Mouse (Mus musculus) heart, embryonic 10.5 days (tissue): ENCODE measurements around the gene Cryab. TPM values are rescaled to one million over a fixed set of nuclear protein-coding genes. Genes with fewer than 3 reads are reported as not detected.

Experiments used
- DNase-seq: peaks from one replicate; pipeline ENCODE4 v3.0.0-alpha.2; 2017; ENCODE audit warnings: low spot score
- H3K27ac ChIP-seq: fragments of 300-500 bp; sonication (generic); 2 replicates; pipeline ENCODE4 v1.5.1; 2016; ENCODE audit warnings: mild to moderate bottlenecking
- H3K27me3 ChIP-seq: fragments of 300-500 bp; sonication (generic); 2 replicates; pipeline ENCODE4 v1.6.1; 2016; ENCODE audit warnings: mild to moderate bottlenecking; ENCODE audit not compliant: poor library complexity, insufficient read depth, severe bottlenecking
- H3K36me3 ChIP-seq: fragments of 300-500 bp; sonication (generic); 2 replicates; pipeline ENCODE4 v1.6.1; 2016; ENCODE audit warnings: mild to moderate bottlenecking, moderate library complexity
- H3K4me1 ChIP-seq: fragments of 300-500 bp; sonication (generic); 2 replicates; pipeline ENCODE4 v1.6.1; 2016; ENCODE audit warnings: mild to moderate bottlenecking
- H3K4me3 ChIP-seq: fragments of 300-500 bp; sonication (generic); 2 replicates; pipeline ENCODE4 v1.5.1; 2016; ENCODE audit warnings: mild to moderate bottlenecking, moderate library complexity
- H3K9me3 ChIP-seq: fragments of 300-500 bp; sonication (generic); 2 replicates; pipeline ENCODE4 v1.6.1; 2016; ENCODE audit warnings: mild to moderate bottlenecking, moderate library complexity
- WGBS: fragments of 180-500 bp; shearing (Covaris S2); methylation state at CpG from one replicate; pipeline ENCODE4 v1.1.7; 2016; 5-methylcytosine and 5-hydroxymethylcytosine counted together
- polyA plus RNA-seq: library from polyadenylated mRNA; unstranded; fragments of >200 nt; fragmentation: Nextera tagmentation; extraction: Ambion mirVana; gene quantifications from 2 replicates; pipeline ENCODE4 v1.2.1, GENCODE M21; 2016

The Cryab gene
- polyA plus RNA-seq, 1 experiment from 2014 or later, result 483 TPM

DNA sequence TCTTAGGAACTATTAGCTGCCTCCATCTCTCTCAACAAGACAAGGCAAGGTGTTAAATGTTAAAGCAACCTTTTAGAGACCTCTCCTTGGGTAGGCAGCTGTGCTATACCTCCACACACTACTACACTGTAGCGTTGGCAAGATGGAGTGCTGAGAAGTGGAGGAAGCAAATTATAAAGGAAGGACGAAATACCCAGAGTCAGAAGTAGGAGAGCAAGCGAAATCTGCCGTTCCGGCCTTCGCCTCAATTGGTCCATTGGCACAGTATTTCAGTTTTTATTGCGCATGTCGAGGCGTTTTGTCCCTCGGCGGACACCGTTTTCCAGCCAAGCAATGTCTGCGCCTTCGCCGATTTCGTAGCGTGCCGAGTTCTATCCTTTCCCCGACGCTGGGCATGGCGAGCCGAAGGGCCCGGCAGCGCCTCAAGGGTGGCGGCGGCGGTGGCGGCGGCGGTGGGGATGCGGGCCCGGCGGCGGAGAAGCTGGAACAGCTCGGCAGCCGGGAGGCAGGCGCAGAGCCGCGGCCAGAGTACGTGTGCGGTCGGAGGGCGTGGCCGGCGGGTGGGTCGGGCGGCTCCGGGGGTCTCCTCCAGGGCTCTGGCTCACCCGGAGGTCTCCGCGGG, 24.0 kb downstream of the Cryab start, which contains the start of the genes Alg9 and 1110032A03Rik:
TSS of gene Alg9 (plus strand) at position 29 of the 622 bp plus-strand sequence.
TSS of gene 1110032A03Rik (minus strand) at position 530 of the 622 bp plus-strand sequence.
- DNase-seq, result peak; percentile 86
- peaks cover 36% of the 10 kb centered on the region for H3K36me3 ChIP-seq
- H3K4me1 ChIP-seq, result peaks cover 19% of the 10 kb centered on the region
- H3K27me3 ChIP-seq, result no peaks in the 10 kb centered on the region
- peak within 1 kb of the TSS; percentile 85 for H3K4me3 ChIP-seq
- H3K9me3 ChIP-seq, result no peaks in the 10 kb centered on the region
- under 1% methylated on average over 51 of the region's 51 CpGs for WGBS
- peak within 1 kb of the TSS; percentile 97 for H3K27ac ChIP-seq

DNA sequence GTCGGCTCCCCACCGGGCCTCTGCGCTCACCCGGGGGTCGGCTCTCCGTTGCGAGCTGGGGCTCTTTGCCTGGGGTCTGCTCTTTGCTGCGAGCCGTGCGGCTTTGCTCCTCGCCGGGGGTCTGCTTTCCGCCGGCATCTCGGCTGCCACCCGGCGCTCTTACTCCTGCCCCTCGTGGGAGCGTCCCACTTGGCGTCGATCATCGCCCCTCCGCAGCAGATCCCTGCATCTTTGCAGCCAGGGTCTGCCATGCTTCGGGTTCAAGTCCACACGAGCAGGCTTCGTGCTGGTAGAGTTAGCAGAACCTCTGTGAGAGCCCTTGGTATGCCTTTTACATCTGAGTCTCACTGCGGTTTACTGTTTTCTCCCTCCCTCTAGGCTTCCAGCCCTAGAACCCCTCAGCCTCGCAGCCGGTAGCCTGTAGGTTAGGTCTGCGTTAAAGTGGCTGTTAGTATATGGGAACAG, 24.6 kb downstream of the Cryab start:
- DNase-seq, result no peak

DNA sequence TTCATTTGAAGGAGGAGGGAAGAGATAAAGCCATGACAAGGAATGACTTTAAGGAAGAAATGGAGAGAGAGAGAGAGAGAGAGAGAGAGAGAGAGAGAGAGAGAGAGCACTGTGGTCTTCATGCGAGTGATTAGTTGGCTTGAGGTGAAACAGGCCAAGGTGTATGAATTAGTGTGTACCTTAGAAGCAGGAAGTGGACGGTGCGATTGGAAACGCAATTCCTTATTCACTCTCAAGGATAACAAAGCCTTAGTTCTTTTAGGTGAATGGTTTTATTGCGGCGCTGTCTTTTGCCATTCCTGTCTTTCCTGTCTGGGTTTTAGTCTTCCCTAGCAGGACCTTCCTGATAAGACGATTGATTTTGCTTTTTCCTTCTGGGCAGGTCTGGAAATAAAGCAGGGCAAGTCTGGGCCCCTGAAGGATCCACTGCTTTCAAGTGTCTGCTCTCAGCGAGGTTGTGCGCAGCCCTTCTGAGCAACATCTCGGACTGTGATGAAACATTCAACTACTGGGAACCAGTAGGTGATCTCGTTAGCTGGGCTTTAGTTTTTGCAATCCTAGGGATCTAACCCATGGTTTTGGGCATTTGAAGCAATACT, 25.1 kb downstream of the Cryab start:
- 50% methylated on average over 11 of the region's 11 CpGs for WGBS
- Histone ChIP-seq H3K4me1 (peaks cover 19% of the 10 kb centered on the region), H3K4me3 (peak overlapping the region; percentile 85), H3K9me3 (no peaks in the 10 kb centered on the region), H3K27ac (peak overlapping the region; percentile 97), H3K27me3 (no peaks in the 10 kb centered on the region), H3K36me3 (peaks cover 46% of the 10 kb centered on the region)
- DNase-seq, result no peak

More for the DNA sequence above, 24.6 kb downstream of the Cryab start:
- H3K27me3 ChIP-seq, result no peaks in the 10 kb centered on the region
- whole genome bisulfite sequencing, result 2% methylated on average over 24 of the region's 30 CpGs
- peaks cover 41% of the 10 kb centered on the region for H3K36me3 ChIP-seq
- peaks cover 19% of the 10 kb centered on the region for H3K4me1 ChIP-seq
- H3K9me3 ChIP-seq, result no peaks in the 10 kb centered on the region
- peak overlapping the region; percentile 85 for H3K4me3 ChIP-seq
- peak overlapping the region; percentile 97 for H3K27ac ChIP-seq

DNA sequence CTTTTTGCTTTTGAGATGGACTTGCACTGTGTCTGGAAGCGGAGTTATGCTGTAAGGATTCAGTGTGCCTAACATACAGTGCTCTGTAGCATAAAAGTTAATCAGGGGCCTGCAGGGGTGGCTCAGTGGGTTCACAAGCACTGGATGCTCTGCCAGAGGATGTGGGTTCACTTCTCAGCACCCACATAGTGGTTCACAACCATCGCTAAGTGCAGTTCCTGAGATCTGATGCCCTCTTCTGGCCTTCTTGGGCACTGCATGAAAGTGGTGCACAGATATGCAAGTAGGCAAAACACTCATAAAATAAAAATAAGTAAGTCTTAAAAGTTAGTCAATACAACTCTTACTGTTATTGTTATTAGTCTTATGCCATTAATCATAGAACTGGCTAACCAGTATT, 31.0 kb downstream of the Cryab start:
- H3K27me3 ChIP-seq, result no peaks in the 10 kb centered on the region
- H3K4me1 ChIP-seq, result no peaks in the 10 kb centered on the region
- peaks cover 92% of the 10 kb centered on the region for H3K36me3 ChIP-seq
- no peak overlapping the region for H3K27ac ChIP-seq
- H3K4me3 ChIP-seq, result no peak overlapping the region
- H3K9me3 ChIP-seq, result no peaks in the 10 kb centered on the region
- DNase-seq, result no peak
- WGBS, result 70% methylated on average over 2 of the region's 2 CpGs

DNA sequence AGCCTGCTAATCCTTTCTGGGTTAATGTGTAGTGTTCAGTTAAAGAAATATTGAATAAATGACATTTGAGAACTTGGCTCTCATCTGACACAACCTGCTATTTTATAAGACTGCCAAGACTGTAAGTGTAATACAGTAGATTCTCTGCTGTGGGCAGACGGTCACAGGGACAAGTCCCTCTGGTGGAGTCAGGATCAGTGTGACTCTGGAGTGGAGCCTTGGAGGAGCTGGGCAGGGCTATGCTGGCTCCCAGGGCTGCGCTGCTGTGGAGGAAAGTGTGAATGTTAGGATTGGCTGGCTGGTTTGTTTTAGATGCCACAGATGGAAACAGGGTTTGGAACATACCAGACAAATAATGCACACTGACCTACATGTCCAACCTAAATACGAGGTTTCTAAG, 44.1 kb downstream of the Cryab start:
- no peaks in the 10 kb centered on the region for H3K4me1 ChIP-seq
- no peaks in the 10 kb centered on the region for H3K9me3 ChIP-seq
- peaks cover 53% of the 10 kb centered on the region for H3K36me3 ChIP-seq
- H3K27me3 ChIP-seq, result no peaks in the 10 kb centered on the region
- no peak for DNase-seq
- no peak overlapping the region for H3K4me3 ChIP-seq
- WGBS, result 90% methylated on average over 3 of the region's 3 CpGs
- H3K27ac ChIP-seq, result no peak overlapping the region

DNA sequence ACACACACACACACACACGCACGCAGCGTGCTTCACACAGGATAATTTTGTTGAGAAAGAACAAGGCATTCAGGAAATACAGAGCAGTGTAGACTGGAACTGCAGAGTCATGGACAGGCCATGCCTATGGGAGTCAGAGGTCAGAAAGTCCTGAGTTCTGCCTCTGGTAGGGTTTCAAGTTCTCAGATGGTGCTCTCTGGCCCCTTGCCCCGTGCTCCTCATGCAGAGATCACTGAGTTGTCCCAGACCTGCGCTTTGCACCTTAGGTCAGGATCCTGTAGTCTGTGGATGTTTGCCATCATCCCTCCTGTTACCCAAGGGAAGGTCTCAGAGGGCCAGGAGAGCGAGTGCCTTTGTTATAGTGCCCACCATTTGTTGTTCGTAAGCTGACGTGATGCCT, 45.7 kb downstream of the Cryab start:
- no peaks in the 10 kb centered on the region for H3K4me1 ChIP-seq
- no peak overlapping the region for H3K4me3 ChIP-seq
- no peaks in the 10 kb centered on the region for H3K9me3 ChIP-seq
- H3K36me3 ChIP-seq, result peaks cover 52% of the 10 kb centered on the region
- no peak overlapping the region for H3K27ac ChIP-seq
- DNase-seq, result no peak
- WGBS, result 85% methylated on average over 8 of the region's 8 CpGs
- no peaks in the 10 kb centered on the region for H3K27me3 ChIP-seq

GRCm38 (mm10) chr9:50797641-50798040, 46.5 kb downstream of the Cryab start:
- 89% methylated on average over 7 of the region's 7 CpGs for WGBS
- no peak overlapping the region for H3K4me3 ChIP-seq
- no peak for DNase-seq
- peaks cover 50% of the 10 kb centered on the region for H3K36me3 ChIP-seq
- H3K27me3 ChIP-seq, result no peaks in the 10 kb centered on the region
- H3K4me1 ChIP-seq, result no peaks in the 10 kb centered on the region
- no peaks in the 10 kb centered on the region for H3K9me3 ChIP-seq
- H3K27ac ChIP-seq, result no peak overlapping the region

GRCm38 (mm10) chr9:50798368-50798767, 47.2 kb downstream of the Cryab start:
- Histone ChIP-seq H3K9me3 (no peaks in the 10 kb centered on the region), H3K4me3 (no peak overlapping the region), H3K36me3 (peaks cover 55% of the 10 kb centered on the region), H3K4me1 (no peaks in the 10 kb centered on the region), H3K27me3 (no peaks in the 10 kb centered on the region), H3K27ac (no peak overlapping the region)
- DNase-seq, result no peak
- WGBS, result 82% methylated on average over 5 of the region's 5 CpGs

GRCm38 (mm10) chr9:50800985-50801384, 49.9 kb downstream of the Cryab start:
- Histone ChIP-seq H3K4me1 (no peaks in the 10 kb centered on the region), H3K9me3 (no peaks in the 10 kb centered on the region), H3K27me3 (no peaks in the 10 kb centered on the region), H3K4me3 (no peak overlapping the region), H3K36me3 (peaks cover 66% of the 10 kb centered on the region), H3K27ac (no peak overlapping the region)
- DNase-seq, result no peak
- 64% methylated on average over 2 of the region's 2 CpGs for WGBS

- peak; percentile 92 for DNase-seq
- Histone ChIP-seq H3K4me1 (no peaks in the 10 kb centered on the region), H3K4me3 (no peak overlapping the region), H3K36me3 (peaks cover 76% of the 10 kb centered on the region), H3K27me3 (no peaks in the 10 kb centered on the region), H3K9me3 (no peaks in the 10 kb centered on the region), H3K27ac (peak overlapping the region; percentile 8; the same call in 1 of the 2 replicates)
- 80% methylated on average over 7 of the region's 7 CpGs for WGBS
These were observed 52.0 kb downstream of the Cryab start for GRCm38 (mm10) chr9:50803055-50803671.

Other genes with a start within 250 kb of the Cryab start
- 78.6 and 92.2 TPM in 2 replicates for gene Pts, start 222.6 kb upstream of the Cryab start, polyA plus RNA-seq
- 2.4 and 2.5 TPM in 2 replicates for gene Il18, start 196.5 kb upstream of the Cryab start, polyA plus RNA-seq
- 0.21 TPM in 1 of 2 replicates, not detected in the other for gene Bco2, start 196.1 kb upstream of the Cryab start, polyA plus RNA-seq
- 0.25 TPM in 1 of 2 replicates, not detected in the other for gene Tex12, start 190.0 kb upstream of the Cryab start, polyA plus RNA-seq
- gene Sdhd, start 147.5 kb upstream of the Cryab start, polyA plus RNA-seq, result 552 and 673 TPM in 2 replicates
- gene Timm8b, start 147.4 kb upstream of the Cryab start, polyA plus RNA-seq, result 288 and 294 TPM in 2 replicates
- gene Pih1d2, start 134.0 kb upstream of the Cryab start, polyA plus RNA-seq, result 3.4 and 5.3 TPM in 2 replicates
- gene Nkapd1, start 133.9 kb upstream of the Cryab start, polyA plus RNA-seq, result 14.8 and 20.8 TPM in 2 replicates
- 105 and 151 TPM in 2 replicates for gene Dlat, start 91.5 kb upstream of the Cryab start, polyA plus RNA-seq
- 5.3 and 7.6 TPM in 2 replicates for gene Dixdc1, start 11.8 kb upstream of the Cryab start, polyA plus RNA-seq
- 8.4 TPM in 2 replicates for gene 2310030G06Rik, start 4.8 kb upstream of the Cryab start, polyA plus RNA-seq
- 227 and 370 TPM in 2 replicates for gene Hspb2, start 1.0 kb downstream of the Cryab start, polyA plus RNA-seq
- 10.6 and 12.2 TPM in 2 replicates for gene Fdxacb1, start 16.9 kb downstream of the Cryab start, polyA plus RNA-seq
- gene Alg9, start 23.7 kb downstream of the Cryab start, polyA plus RNA-seq, result 44.0 and 47.2 TPM in 2 replicates
- gene 1110032A03Rik, start 24.2 kb downstream of the Cryab start, polyA plus RNA-seq, result 17.4 and 21.6 TPM in 2 replicates
- 95.8 and 99.3 TPM in 2 replicates for gene Ppp2r1b, start 94.0 kb downstream of the Cryab start, polyA plus RNA-seq